ENCODE assay signal across 8 mouse cellular contexts in the genomic region with DNA sequence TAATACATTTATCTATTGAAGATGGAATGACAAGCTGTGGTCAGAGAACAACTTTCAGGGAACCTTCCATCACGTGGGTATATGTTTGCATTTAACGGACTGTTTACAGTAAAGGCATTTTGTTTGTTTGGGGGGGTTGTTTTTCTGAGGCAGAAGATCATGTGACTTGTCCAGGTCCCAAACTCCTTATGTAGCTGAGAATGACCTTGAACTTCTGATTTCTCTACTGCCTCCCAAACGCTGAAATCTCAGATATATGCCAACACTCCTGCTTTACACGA. TPM values are rescaled to one million over a fixed set of nuclear protein-coding genes. Genes with fewer than 3 reads are reported as not detected.
A peak's percentile ranks its signal among the peaks of the same experiment; 100 is the strongest.
DNase-seq lines count a peak whose midpoint lies in the region; ATAC-seq and TF ChIP-seq lines count a peak whose summit lies in the region.

No protein-coding gene starts in this region.

- no peak for TF ChIP-seq POLR2A in kidney, adult 2 months (IDR thresholded peaks at IDR 0.05; ENCODE audit: low read depth, low read length)

- peak overlapping the region; percentile 72 for H3K4me2 ChIP-seq in kidney, embryonic 15.5 days
- H3K4me2 ChIP-seq in hindbrain, embryonic 13.5 days: peak overlapping the region; percentile 86
- H3K4me2 ChIP-seq in midbrain, embryonic 13.5 days (replicated peaks): peak overlapping the region; percentile 87

- peak overlapping the region; percentile 98 for H3K4me3 ChIP-seq in kidney, embryonic 15.5 days (replicated peaks)
- H3K4me3 ChIP-seq in hindbrain, embryonic 13.5 days: peak overlapping the region; percentile 92
- peak overlapping the region; percentile 91 for H3K4me3 ChIP-seq in midbrain, embryonic 13.5 days (replicated peaks)
- no peak overlapping the region for H3K4me3 ChIP-seq in kidney, adult 2 months (ENCODE audit: insufficient read depth, low read depth, low read length)

- H3K9ac ChIP-seq in kidney, embryonic 15.5 days: no peak overlapping the region
- 0 out of 2 replicates have a peak overlapping the region, but pooled peaks have one; percentile 85 for H3K9ac ChIP-seq in hindbrain, embryonic 13.5 days
- H3K9ac ChIP-seq in midbrain, embryonic 13.5 days (replicated peaks): peak overlapping the region; percentile 76; the same call in 1 of the 2 replicates

- peaks cover 13% of the 10 kb centered on the region; the same call in 1 of the 2 replicates for H3K36me3 ChIP-seq in kidney, embryonic 15.5 days
- H3K36me3 ChIP-seq in hindbrain, embryonic 13.5 days: no peaks in the 10 kb centered on the region
- H3K36me3 ChIP-seq in midbrain, embryonic 13.5 days: no peaks in the 10 kb centered on the region
- H3K36me3 ChIP-seq in kidney, adult 2 months (ENCODE audit: control insufficient read depth, insufficient read depth, low read length): no peaks in the 10 kb centered on the region

- H3K4me1 ChIP-seq in kidney, embryonic 15.5 days: peaks cover 16% of the 10 kb centered on the region
- H3K4me1 ChIP-seq in hindbrain, embryonic 13.5 days (replicated peaks): peaks cover 8% of the 10 kb centered on the region; the same call in 1 of the 2 replicates
- H3K4me1 ChIP-seq in midbrain, embryonic 13.5 days (replicated peaks): peaks cover 8% of the 10 kb centered on the region
- no peaks in the 10 kb centered on the region for H3K4me1 ChIP-seq in kidney, adult 2 months (ENCODE audit: control insufficient read depth, insufficient read depth, low read length)

- H3K27me3 ChIP-seq in kidney, embryonic 15.5 days: no peaks in the 10 kb centered on the region
- H3K27me3 ChIP-seq in hindbrain, embryonic 13.5 days: no peaks in the 10 kb centered on the region
- H3K27me3 ChIP-seq in midbrain, embryonic 13.5 days: no peaks in the 10 kb centered on the region
- H3K27me3 ChIP-seq in kidney, adult 2 months (replicated peaks; ENCODE audit: control insufficient read depth, insufficient read depth, low read length): no peaks in the 10 kb centered on the region

- WGBS in kidney, embryonic 15.5 days: 30% methylated on average over 4 of the region's 4 CpGs
- 29% methylated on average over 4 of the region's 4 CpGs for WGBS in hindbrain, embryonic 13.5 days
- WGBS in midbrain, embryonic 13.5 days: 32% methylated on average over 4 of the region's 4 CpGs
- WGBS in kidney, adult 2 months: 16% methylated on average over 4 of the region's 4 CpGs

- TF ChIP-seq CTCF in kidney, adult 2 months (conservative IDR thresholded peaks at IDR 0.05; ENCODE audit: insufficient read depth, insufficient read length, low read depth, low read length): no peak

- intact Hi-C loops in left cerebral cortex, postnatal 36 days (cut with DNase I): no loop called here

- no peaks in the 10 kb centered on the region for H3K9me3 ChIP-seq in kidney, embryonic 15.5 days (replicated peaks)
- H3K9me3 ChIP-seq in hindbrain, embryonic 13.5 days: no peaks in the 10 kb centered on the region
- H3K9me3 ChIP-seq in midbrain, embryonic 13.5 days: no peaks in the 10 kb centered on the region

- no peak overlapping the region for H3K27ac ChIP-seq in kidney, embryonic 15.5 days
- H3K27ac ChIP-seq in hindbrain, embryonic 13.5 days: no peak overlapping the region
- H3K27ac ChIP-seq in midbrain, embryonic 13.5 days: no peak overlapping the region
- H3K27ac ChIP-seq in kidney, adult 2 months (ENCODE audit: insufficient read depth, low read depth, low read length): no peak overlapping the region

- no peak for DNase-seq in kidney, postnatal 36 days
- peak; percentile 50 for DNase-seq in R1 (ENCODE audit: low read depth, low spot score)
- DNase-seq in left cerebral cortex, postnatal 36 days (ENCODE audit: low spot score in 2 of 2): no peak
- no peak for DNase-seq in kidney, adult 2 months

- no peak for ATAC-seq in kidney, embryonic 15.5 days (replicated peaks; ENCODE audit: low FRiP score)
- 0 out of 2 replicates have a peak, but pooled peaks have one; percentile 3 for ATAC-seq in hindbrain, embryonic 13.5 days (ENCODE audit: low FRiP score)
- ATAC-seq in midbrain, embryonic 13.5 days: 0 out of 2 replicates have a peak, but pooled peaks have one; percentile 25
- no peak for ATAC-seq in CD4-positive, CD25-positive, alpha-beta regulatory T cell, adult 4 months

RNA-seq across cellular contexts. Expression of a gene that starts 0.5 kb away (rescaled TPM):
- 95.3 and 96.5 TPM in 2 replicates for polyA plus RNA-seq in kidney, embryonic 15.5 days (2015; fragmentation: Nextera tagmentation; extraction: Ambion mirVana)
- polyA plus RNA-seq in hindbrain, embryonic 13.5 days (2015; fragmentation: Nextera tagmentation; extraction: Ambion mirVana): 39.2 and 40.6 TPM in 2 replicates
- 35.4 and 42.8 TPM in 2 replicates for polyA plus RNA-seq in midbrain, embryonic 13.5 days (2015; fragmentation: Nextera tagmentation; extraction: Ambion mirVana)
- 10 to 100 TPM; 76.5 to 78.8 TPM for polyA plus RNA-seq in CD4-positive, CD25-positive, alpha-beta regulatory T cell, adult 4 months (2017; shearing (Covaris generic))
- total RNA-seq in left cerebral cortex, postnatal 36 days (2021): 10 to 100 TPM; 23.9 to 25.8 TPM
- 9.1 and 10.9 TPM in 2 replicates for polyA plus RNA-seq in kidney, adult 2 months (2012; rRNA removed)

RNA-seq across cellular contexts. Expression of a gene that starts 12.1 kb away (rescaled TPM):
- polyA plus RNA-seq in kidney, embryonic 15.5 days (2015; fragmentation: Nextera tagmentation; extraction: Ambion mirVana): 0.15 and 0.44 TPM in 2 replicates
- polyA plus RNA-seq in hindbrain, embryonic 13.5 days (2015; fragmentation: Nextera tagmentation; extraction: Ambion mirVana): 0.09 TPM in 1 of 2 replicates, not detected in the other
- 0.09 and 0.10 TPM in 2 replicates for polyA plus RNA-seq in midbrain, embryonic 13.5 days (2015; fragmentation: Nextera tagmentation; extraction: Ambion mirVana)
- not detected for polyA plus RNA-seq in CD4-positive, CD25-positive, alpha-beta regulatory T cell, adult 4 months (2017; shearing (Covaris generic))
- under 1 TPM; 0.30 to 0.59 TPM for total RNA-seq in left cerebral cortex, postnatal 36 days (2021)
- 1.5 and 1.8 TPM in 2 replicates for polyA plus RNA-seq in kidney, adult 2 months (2012; rRNA removed)

RNA-seq across cellular contexts. Expression of a gene that starts 55.2 kb away (rescaled TPM):
- 1,013 and 1,049 TPM in 2 replicates for polyA plus RNA-seq in kidney, embryonic 15.5 days (2015; fragmentation: Nextera tagmentation; extraction: Ambion mirVana)
- polyA plus RNA-seq in hindbrain, embryonic 13.5 days (2015; fragmentation: Nextera tagmentation; extraction: Ambion mirVana): 660 and 683 TPM in 2 replicates
- polyA plus RNA-seq in midbrain, embryonic 13.5 days (2015; fragmentation: Nextera tagmentation; extraction: Ambion mirVana): 684 and 687 TPM in 2 replicates
- polyA plus RNA-seq in CD4-positive, CD25-positive, alpha-beta regulatory T cell, adult 4 months (2017; shearing (Covaris generic)): 1,000 to 10,000 TPM; 2,375 to 2,759 TPM
- total RNA-seq in left cerebral cortex, postnatal 36 days (2021): 100 to 1,000 TPM; 659 to 753 TPM
- polyA plus RNA-seq in kidney, adult 2 months (2012; rRNA removed): 220 and 310 TPM in 2 replicates

RNA-seq across cellular contexts. Expression of a gene that starts 55.3 kb away (rescaled TPM):
- 61.0 and 71.5 TPM in 2 replicates for polyA plus RNA-seq in kidney, embryonic 15.5 days (2015; fragmentation: Nextera tagmentation; extraction: Ambion mirVana)
- polyA plus RNA-seq in hindbrain, embryonic 13.5 days (2015; fragmentation: Nextera tagmentation; extraction: Ambion mirVana): 60.9 and 61.6 TPM in 2 replicates
- polyA plus RNA-seq in midbrain, embryonic 13.5 days (2015; fragmentation: Nextera tagmentation; extraction: Ambion mirVana): 59.4 and 70.3 TPM in 2 replicates
- polyA plus RNA-seq in CD4-positive, CD25-positive, alpha-beta regulatory T cell, adult 4 months (2017; shearing (Covaris generic)): 10 to 100 TPM; 31.6 to 44.7 TPM
- 10 to 100 TPM; 34.6 to 35.4 TPM for total RNA-seq in left cerebral cortex, postnatal 36 days (2021)
- 18.6 and 26.1 TPM in 2 replicates for polyA plus RNA-seq in kidney, adult 2 months (2012; rRNA removed)

Comparison
In these comparisons a context has a peak if more than half of its experiments do, and no peak if none do; other contexts are left out.
1. ATAC-seq: peak in hindbrain, embryonic 13.5 days (single experiment) and midbrain, embryonic 13.5 days (single experiment); none in kidney, embryonic 15.5 days (single experiment) and CD4-positive, CD25-positive, alpha-beta regulatory T cell, adult 4 months (single experiment).
2. Peak in every context shown above with its lines, with median percentiles within 50 percentile points of each other: H3K4me2 ChIP-seq.